Mouse (Mus musculus) heart, embryonic 12.5 days (tissue): Measurements from ENCODE around the gene Pde10a. TPM values are rescaled to one million over a fixed set of nuclear protein-coding genes. Genes with fewer than 3 reads are reported as not detected.
A peak's percentile ranks its signal among the peaks of the same experiment; 100 is the strongest.

Source experiments
- ATAC-seq: fragments of 200-750 bp; cut with Nextera tagmentation; 2 replicates; pipeline ENCODE4 v1.8.0; 2017; ENCODE audit warnings: moderate TSS enrichment, moderate library complexity; ENCODE audit not compliant: insufficient number of reproducible peaks, low FRiP score
- H3K27ac ChIP-seq: fragments of 300-500 bp; sonication (generic); 2 replicates; pipeline ENCODE4 v1.5.1; 2016; ENCODE audit warnings: mild to moderate bottlenecking, moderate library complexity; ENCODE audit not compliant: poor library complexity, severe bottlenecking
- H3K27me3 ChIP-seq: fragments of 300-500 bp; sonication (generic); replicated peaks from 2 replicates; pipeline ENCODE4 v1.6.1; 2016; ENCODE audit warnings: mild to moderate bottlenecking, moderate library complexity
- H3K36me3 ChIP-seq: fragments of 300-500 bp; sonication (generic); 2 replicates; pipeline ENCODE4 v1.6.1; 2016; ENCODE audit warnings: mild to moderate bottlenecking, moderate library complexity
- H3K4me1 ChIP-seq: fragments of 300-500 bp; sonication (generic); replicated peaks from 2 replicates; pipeline ENCODE4 v1.6.1; 2016; ENCODE audit warnings: mild to moderate bottlenecking
- H3K4me2 ChIP-seq: fragments of 300-500 bp; sonication (generic); 2 replicates; pipeline ENCODE4 v1.6.1; 2016; ENCODE audit warnings: mild to moderate bottlenecking, moderate library complexity
- H3K4me3 ChIP-seq: fragments of 300-500 bp; sonication (generic); 2 replicates; pipeline ENCODE4 v1.5.1; 2016; ENCODE audit warnings: mild to moderate bottlenecking
- H3K9ac ChIP-seq: fragments of 300-500 bp; sonication (generic); 2 replicates; pipeline ENCODE4 v1.6.1; 2016; ENCODE audit warnings: mild to moderate bottlenecking, moderate library complexity
- H3K9me3 ChIP-seq: fragments of 300-500 bp; sonication (generic); replicated peaks from 2 replicates; pipeline ENCODE4 v1.6.1; 2016; ENCODE audit warnings: mild to moderate bottlenecking, moderate library complexity
- WGBS: fragments of 180-500 bp; shearing (Covaris S2); methylation state at CpG from one replicate; pipeline ENCODE4 v1.1.7; 2016; 5-methylcytosine and 5-hydroxymethylcytosine counted together
- polyA plus RNA-seq: library from polyadenylated mRNA; unstranded; fragments of >200 nt; fragmentation: Nextera tagmentation; extraction: Ambion mirVana; gene quantifications from 2 replicates; pipeline ENCODE4 v1.2.1, GENCODE M21; 2016

The Pde10a gene
- polyA plus RNA-seq, 1 experiment from 2014 or later: 1.4 TPM

DNA sequence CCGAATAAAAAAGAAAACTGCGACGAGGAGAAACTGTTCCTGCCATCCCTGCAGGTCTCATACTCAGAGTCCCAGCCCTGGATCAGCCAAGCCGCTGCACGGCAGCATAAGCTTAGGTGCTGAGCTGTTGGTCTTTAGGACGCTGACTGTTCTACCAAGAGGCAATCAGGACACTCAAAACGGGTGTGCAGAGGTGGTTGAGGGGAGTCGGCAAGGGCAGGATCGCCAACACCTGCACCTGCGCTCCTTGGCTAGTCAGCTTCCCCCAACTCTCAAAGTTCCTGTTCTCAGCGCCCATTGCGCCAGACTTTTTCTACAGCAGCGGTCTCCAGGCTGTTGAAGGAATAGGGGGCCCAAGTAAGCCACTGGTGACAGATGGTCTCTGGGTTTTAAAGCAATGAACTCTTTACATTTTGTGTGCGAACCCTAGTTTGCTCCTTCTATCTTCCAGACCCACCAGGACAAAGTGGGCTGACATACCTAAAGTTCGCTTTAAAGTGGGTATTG lies 274.8 kb downstream of the Pde10a start:
- H3K27ac ChIP-seq: no peak overlapping the region
- 2% methylated on average over 15 of the region's 15 CpGs for WGBS
- peaks cover 82% of the 10 kb centered on the region for H3K27me3 ChIP-seq
- H3K9me3 ChIP-seq: no peaks in the 10 kb centered on the region
- ATAC-seq: no peak
- H3K4me3 ChIP-seq: peak overlapping the region; percentile 58
- H3K4me2 ChIP-seq: peak overlapping the region; percentile 92
- H3K4me1 ChIP-seq: peaks cover 21% of the 10 kb centered on the region
- 0 out of 2 replicates have a peak overlapping the region, but pooled peaks have one; percentile 63 for H3K9ac ChIP-seq
- H3K36me3 ChIP-seq: no peaks in the 10 kb centered on the region

DNA sequence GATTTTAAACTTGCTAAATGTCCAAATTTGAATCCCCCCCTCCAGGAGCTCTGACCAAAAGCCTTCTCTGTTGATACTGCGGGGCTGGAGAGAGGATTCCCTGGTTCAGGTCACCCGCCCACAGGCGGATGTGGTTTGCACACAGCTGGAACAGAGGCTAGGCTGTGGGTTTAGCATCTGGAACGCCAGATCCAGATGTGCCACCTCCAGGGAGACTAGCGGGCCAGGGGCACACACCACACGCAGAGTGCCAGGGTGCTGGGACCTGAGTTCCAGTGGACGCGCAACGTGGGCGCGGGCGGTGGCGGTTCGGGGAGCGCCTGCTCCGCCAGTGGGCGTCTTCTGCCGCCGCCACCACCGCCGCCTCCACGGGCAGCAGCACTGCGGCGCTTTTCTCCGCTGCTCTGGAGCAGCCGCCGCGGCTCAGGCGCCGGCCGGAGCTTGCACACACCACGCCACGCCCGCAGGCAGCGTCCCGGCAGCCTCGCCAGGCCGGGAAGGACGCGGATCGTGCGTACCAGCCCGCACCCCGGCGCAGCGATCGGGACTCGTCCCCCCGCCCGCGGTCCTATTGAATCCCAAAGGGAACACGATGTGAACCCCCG lies 275.4 kb downstream of the Pde10a start:
- under 1% methylated on average over 52 of the region's 53 CpGs for WGBS
- H3K4me2 ChIP-seq: peak overlapping the region; percentile 92
- peaks cover 21% of the 10 kb centered on the region for H3K4me1 ChIP-seq
- no peaks in the 10 kb centered on the region for H3K9me3 ChIP-seq
- peak overlapping the region; percentile 58 for H3K4me3 ChIP-seq
- peaks cover 84% of the 10 kb centered on the region for H3K27me3 ChIP-seq
- no peaks in the 10 kb centered on the region for H3K36me3 ChIP-seq
- H3K27ac ChIP-seq: no peak overlapping the region
- peak; percentile 73 for ATAC-seq
- peak overlapping the region; percentile 63 for H3K9ac ChIP-seq

DNA sequence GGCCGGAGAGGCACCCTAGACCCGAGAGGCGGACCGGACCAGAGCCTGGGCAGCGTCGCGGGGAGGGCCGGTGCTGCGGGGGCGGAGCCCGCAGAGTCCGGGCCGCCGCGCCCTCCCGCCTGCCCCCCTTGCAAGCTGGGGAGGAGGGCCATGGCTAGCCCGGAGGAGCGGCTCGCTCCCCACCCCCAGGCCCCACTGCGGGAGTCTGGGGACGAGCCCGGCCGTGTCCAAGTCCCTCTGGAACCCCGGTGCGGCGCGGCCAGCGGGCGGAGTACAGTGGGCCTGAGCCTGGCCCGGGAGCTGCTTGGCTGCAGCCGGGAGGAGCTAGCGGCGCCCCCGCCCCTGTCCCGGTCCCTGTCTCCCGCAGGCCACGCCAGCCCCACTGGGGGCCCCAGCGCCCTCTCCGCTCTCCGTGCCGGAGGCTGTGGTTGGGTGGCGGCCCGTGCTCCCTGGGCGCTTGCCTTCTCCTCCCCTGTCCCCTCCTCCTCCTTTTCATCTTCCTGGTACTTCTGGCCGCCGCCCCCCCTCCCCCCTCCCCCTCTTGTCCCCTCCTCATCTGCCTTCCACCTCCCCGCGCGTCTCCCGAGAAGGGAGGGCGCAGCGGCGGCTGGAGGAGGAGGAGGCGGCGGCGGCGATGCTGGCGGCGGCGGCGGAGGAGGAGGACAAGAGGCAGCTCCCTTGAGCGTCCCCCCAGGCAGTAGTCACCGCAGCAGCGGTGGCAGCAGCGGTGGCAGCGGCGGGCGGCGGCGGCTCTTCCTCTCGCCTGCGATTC lies 276.1 kb downstream of the Pde10a start:
- H3K27me3 ChIP-seq: peaks cover 83% of the 10 kb centered on the region
- H3K9ac ChIP-seq: peak overlapping the region; percentile 63
- H3K9me3 ChIP-seq: no peaks in the 10 kb centered on the region
- peaks cover 21% of the 10 kb centered on the region for H3K4me1 ChIP-seq
- H3K4me2 ChIP-seq: peak overlapping the region; percentile 92
- ATAC-seq: peak; percentile 87
- H3K36me3 ChIP-seq: no peaks in the 10 kb centered on the region
- WGBS: 0% methylated on average over 45 of the region's 72 CpGs
- H3K27ac ChIP-seq: 0 out of 2 replicates have a peak overlapping the region, but pooled peaks have one; percentile 24
- H3K4me3 ChIP-seq: peak overlapping the region; percentile 58

DNA sequence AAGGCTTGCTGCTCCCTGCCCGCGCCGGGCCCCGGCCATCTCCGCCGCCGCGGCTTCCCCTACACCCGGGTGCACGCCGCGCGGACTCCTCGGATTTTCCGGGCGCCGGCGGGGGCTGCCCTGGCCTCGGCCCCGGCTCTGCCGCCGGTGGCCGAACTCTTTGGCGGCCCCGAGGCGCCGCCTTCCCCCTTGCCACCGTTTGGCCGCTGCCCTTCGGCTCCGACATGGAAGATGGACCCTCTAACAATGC lies 276.6 kb downstream of the Pde10a start:
- no peak for ATAC-seq
- Histone ChIP-seq H3K4me2 (peak overlapping the region; percentile 92), H3K36me3 (no peaks in the 10 kb centered on the region), H3K4me1 (peaks cover 21% of the 10 kb centered on the region), H3K4me3 (peak overlapping the region; percentile 58), H3K9me3 (no peaks in the 10 kb centered on the region), H3K27ac (0 out of 2 replicates have a peak overlapping the region, but pooled peaks have one; percentile 24), H3K9ac (peak overlapping the region; percentile 63), H3K27me3 (peaks cover 85% of the 10 kb centered on the region)
- under 1% methylated on average over 16 of the region's 31 CpGs for WGBS

DNA sequence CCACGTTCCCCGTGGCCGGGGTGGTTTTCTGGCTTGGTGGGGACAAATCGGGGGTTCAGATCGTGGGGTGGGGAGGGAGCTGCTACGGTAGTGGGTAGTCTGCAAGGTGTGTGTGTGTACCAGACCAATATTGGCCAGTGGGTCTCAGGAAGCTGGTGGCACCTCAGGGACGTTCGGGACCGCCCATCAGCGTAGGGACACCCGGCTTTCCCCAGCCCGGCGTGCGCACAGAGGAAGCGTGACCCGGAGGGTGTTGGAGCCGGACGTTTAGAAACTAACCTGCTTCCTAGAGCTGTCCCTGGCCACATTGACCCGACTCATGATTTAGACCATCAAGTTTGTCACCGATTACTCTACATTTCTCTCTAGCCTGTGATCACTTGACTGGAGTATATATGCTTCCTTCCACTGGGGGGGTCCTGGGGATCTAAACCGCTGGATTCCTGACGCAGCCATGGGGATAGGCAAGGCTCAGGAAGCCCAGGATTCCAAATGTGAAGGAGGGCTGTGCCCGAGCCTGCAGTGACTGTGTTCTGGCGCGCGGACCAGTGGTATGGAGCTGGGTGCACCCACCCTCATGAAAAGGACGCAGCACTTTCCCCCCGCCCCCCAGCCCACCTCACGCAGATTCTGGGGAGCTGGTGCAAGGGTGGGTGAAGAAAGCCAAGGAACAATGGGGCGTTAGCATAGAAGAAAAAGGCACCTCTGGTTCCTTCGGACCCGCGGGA lies 277.2 kb downstream of the Pde10a start:
- no peak for ATAC-seq
- no peaks in the 10 kb centered on the region for H3K9me3 ChIP-seq
- H3K4me2 ChIP-seq: peak overlapping the region; percentile 92
- peaks cover 89% of the 10 kb centered on the region for H3K27me3 ChIP-seq
- H3K36me3 ChIP-seq: no peaks in the 10 kb centered on the region
- H3K4me3 ChIP-seq: peak overlapping the region; percentile 58
- H3K9ac ChIP-seq: peak overlapping the region; percentile 63
- H3K27ac ChIP-seq: no peak overlapping the region
- WGBS: under 1% methylated on average over 33 of the region's 33 CpGs
- H3K4me1 ChIP-seq: peaks cover 21% of the 10 kb centered on the region

DNA sequence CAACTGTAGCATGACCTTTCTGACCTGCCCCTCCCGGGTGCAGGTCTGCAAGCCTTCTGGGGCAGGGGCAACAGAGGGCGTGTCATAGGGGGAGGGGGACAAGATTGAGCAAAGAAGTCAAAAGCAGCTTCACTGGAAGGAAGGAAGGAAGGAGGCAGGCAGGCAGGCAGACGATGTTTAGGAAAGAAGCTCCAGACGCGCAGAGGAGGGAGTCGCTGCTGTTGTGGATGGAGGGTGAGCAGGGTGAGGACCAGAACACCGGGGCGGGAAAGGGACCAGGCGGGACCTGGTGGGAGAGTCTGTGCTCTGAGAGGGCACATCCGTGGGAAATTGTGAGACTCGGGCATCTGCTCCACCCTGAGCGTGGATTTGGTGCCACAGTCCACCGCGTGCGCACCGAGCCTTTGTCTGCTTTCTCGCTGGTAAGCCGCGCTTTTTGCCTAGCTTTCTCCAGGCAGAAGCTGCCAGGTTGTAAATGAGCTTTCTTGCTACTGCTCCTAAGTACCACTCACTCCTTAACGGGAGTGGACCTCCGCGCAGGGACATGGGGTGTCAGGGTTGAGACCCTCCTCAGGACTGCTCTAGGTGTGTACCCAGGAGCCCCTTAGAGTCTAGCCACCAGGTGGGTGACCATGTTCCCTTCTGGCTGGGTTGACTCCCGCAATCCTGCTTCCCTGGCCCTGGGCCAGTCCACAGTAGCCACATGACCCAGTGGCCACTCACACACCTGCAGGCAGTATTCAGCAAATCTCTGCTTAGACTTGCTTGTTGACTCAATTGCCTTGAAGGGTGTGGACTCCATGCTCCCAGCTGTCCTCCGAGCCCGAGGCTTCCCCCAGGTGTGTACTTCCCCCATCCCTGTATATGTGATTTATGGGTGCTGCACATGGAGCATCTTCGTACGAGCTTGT lies 278.0 kb downstream of the Pde10a start:
- H3K27ac ChIP-seq: no peak overlapping the region
- H3K36me3 ChIP-seq: no peaks in the 10 kb centered on the region
- peak overlapping the region; percentile 92 for H3K4me2 ChIP-seq
- WGBS: 10% methylated on average over 27 of the region's 27 CpGs
- H3K27me3 ChIP-seq: peaks cover 91% of the 10 kb centered on the region
- H3K9me3 ChIP-seq: no peaks in the 10 kb centered on the region
- peak overlapping the region; percentile 58 for H3K4me3 ChIP-seq
- peaks cover 21% of the 10 kb centered on the region for H3K4me1 ChIP-seq
- ATAC-seq: no peak
- H3K9ac ChIP-seq: no peak overlapping the region

DNA sequence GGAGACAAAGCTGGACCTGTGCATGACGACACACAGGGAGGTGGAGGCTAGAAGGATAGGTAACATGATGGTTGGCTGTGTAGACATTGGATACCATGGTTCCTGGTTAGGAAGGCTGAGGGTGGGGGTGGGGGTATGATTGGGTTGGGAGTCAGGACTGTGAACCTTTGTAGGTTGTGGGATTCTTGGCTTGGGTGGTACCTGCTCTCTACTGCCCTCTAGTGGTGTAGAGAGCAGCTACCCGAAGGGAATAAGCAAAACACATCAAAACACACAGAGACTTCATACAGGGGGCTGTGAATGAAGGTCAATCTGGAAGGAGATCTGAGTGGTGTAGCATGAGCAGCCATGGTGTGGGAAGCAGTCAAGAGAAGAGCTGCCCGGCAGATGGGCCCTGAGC lies 282.2 kb downstream of the Pde10a start:
- ATAC-seq: no peak
- H3K9ac ChIP-seq: no peak overlapping the region
- no peak overlapping the region for H3K27ac ChIP-seq
- WGBS: 40% methylated on average over 3 of the region's 3 CpGs
- H3K27me3 ChIP-seq: peaks cover 84% of the 10 kb centered on the region
- no peak overlapping the region for H3K4me2 ChIP-seq
- H3K9me3 ChIP-seq: no peaks in the 10 kb centered on the region
- no peaks in the 10 kb centered on the region for H3K36me3 ChIP-seq
- no peak overlapping the region for H3K4me3 ChIP-seq
- H3K4me1 ChIP-seq: peaks cover 9% of the 10 kb centered on the region

DNA sequence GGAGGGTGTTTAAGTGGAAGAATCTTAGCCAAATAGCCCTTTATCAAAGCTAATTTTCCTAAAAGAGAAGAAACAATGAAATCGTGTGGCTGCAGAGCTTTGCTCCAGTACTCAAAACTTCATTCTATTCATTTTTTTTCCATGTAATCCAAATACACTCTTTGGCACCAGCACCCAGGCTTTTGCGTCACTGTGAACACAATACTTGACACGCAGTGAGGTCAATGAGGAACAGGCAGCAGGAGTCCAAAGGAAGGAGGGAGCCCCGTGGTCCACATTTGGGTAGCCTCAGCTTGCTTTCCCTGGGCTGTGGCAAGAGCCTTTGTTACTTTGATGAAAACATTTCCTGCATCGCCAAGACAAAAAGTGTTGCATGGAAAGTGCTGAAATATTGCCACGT lies 284.6 kb downstream of the Pde10a start:
- Histone ChIP-seq H3K9me3 (no peaks in the 10 kb centered on the region), H3K36me3 (no peaks in the 10 kb centered on the region), H3K9ac (no peak overlapping the region), H3K27ac (no peak overlapping the region), H3K27me3 (peaks cover 60% of the 10 kb centered on the region), H3K4me1 (peaks cover 8% of the 10 kb centered on the region), H3K4me2 (no peak overlapping the region), H3K4me3 (no peak overlapping the region)
- WGBS: 69% methylated on average over 6 of the region's 6 CpGs
- no peak for ATAC-seq

DNA sequence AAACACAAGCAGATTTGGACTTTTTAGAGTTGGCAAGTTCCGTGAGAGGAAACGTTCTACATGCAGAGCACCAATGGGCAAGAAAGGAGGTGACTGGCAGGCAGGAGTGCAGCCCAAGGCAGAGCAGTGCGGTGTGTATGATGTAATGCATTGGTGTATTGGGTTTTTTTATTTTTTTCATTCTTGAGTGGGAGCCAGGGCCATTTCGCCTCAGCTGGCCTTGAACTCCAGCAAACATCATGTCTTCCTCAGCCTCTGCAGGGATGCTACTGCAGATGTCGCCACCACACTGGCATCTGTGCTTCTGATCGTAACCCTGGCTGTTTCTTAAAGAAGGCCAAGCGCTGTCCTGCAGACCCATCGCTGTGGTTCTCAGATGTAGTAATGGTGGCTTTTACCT lies 285.0 kb downstream of the Pde10a start:
- Histone ChIP-seq H3K4me3 (no peak overlapping the region), H3K27ac (no peak overlapping the region), H3K9me3 (no peaks in the 10 kb centered on the region), H3K4me1 (peaks cover 8% of the 10 kb centered on the region), H3K36me3 (no peaks in the 10 kb centered on the region), H3K27me3 (peaks cover 56% of the 10 kb centered on the region), H3K4me2 (no peak overlapping the region), H3K9ac (no peak overlapping the region)
- WGBS: 86% methylated on average over 8 of the region's 8 CpGs
- ATAC-seq: no peak

DNA sequence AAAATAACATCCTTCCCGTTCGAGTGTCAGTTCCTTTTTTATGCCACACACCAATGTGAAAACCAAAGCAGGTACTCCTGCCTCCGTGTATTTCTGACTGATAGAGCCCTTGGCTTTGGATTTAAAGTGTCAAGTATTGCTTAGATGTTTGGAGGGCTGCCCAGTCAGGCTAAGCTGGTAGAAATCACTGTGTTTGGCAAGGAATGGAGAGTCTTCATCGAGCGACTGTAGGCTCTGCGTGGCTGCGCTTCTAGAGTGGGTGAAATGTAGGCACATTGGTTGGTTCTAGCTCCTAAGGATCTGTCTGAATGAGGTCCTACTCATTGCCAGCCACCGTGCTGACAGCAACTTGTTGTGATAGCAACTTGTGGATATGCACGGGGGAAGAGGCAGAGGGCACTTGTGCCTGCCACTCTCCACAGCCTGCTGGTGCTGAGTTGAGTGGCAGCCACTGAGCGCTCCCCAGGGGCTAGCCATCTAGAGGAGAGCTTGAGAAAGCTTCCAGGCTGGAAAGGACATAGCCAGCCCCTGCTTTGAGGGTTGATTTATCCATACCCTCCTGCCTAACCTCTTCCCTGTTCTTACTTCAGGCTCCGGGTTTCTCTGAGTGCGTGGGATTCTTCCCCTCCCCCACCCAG lies 287.2 kb downstream of the Pde10a start:
- 42% methylated on average over 12 of the region's 12 CpGs for WGBS
- H3K27ac ChIP-seq: no peak overlapping the region
- ATAC-seq: 0 out of 2 replicates have a peak, but pooled peaks have one; percentile 25
- no peaks in the 10 kb centered on the region for H3K9me3 ChIP-seq
- peaks cover 43% of the 10 kb centered on the region for H3K27me3 ChIP-seq
- H3K36me3 ChIP-seq: no peaks in the 10 kb centered on the region
- H3K4me1 ChIP-seq: peaks cover 8% of the 10 kb centered on the region
- no peak overlapping the region for H3K4me2 ChIP-seq
- H3K9ac ChIP-seq: no peak overlapping the region
- H3K4me3 ChIP-seq: no peak overlapping the region
